Mouse (Mus musculus) intestine, embryonic 14.5 days (tissue): ENCODE data around the gene Gm19684. TPM values are rescaled to one million over a fixed set of nuclear protein-coding genes. Genes with fewer than 3 reads are reported as not detected.
"Not testable (repeated sequence)": the region's sequence is repeated elsewhere in the genome, so short reads cannot be mapped to it uniquely, and the experiment has no call there.

Source experiments
- ATAC-seq: fragments of 200-750 bp; cut with Nextera tagmentation; replicated peaks from 2 replicates; pipeline ENCODE4 v1.8.0; 2017; ENCODE audit warnings: low read depth, moderate number of reproducible peaks, moderate TSS enrichment, moderate library complexity; ENCODE audit not compliant: low FRiP score, low TSS enrichment
- DNase-seq: peaks from one replicate; pipeline ENCODE4 v3.0.0-alpha.2; 2018; ENCODE audit warnings: low spot score
- H3K27ac ChIP-seq: fragments of 300-500 bp; sonication (generic); 2 replicates; pipeline ENCODE4 v1.5.1; 2014; ENCODE audit warnings: low read depth, mild to moderate bottlenecking, control low read depth
- H3K27me3 ChIP-seq: fragments of 300-500 bp; sonication (generic); replicated peaks from 2 replicates; pipeline ENCODE4 v1.6.1; 2014; ENCODE audit warnings: low read length, control low read depth; ENCODE audit not compliant: control insufficient read depth, insufficient read depth
- H3K36me3 ChIP-seq: fragments of 300-500 bp; sonication (generic); 2 replicates; pipeline ENCODE4 v1.6.1; 2014; ENCODE audit warnings: low read length, control low read depth; ENCODE audit not compliant: control insufficient read depth, insufficient read depth
- H3K4me1 ChIP-seq: fragments of 300-500 bp; sonication (generic); replicated peaks from 2 replicates; pipeline ENCODE4 v1.6.1; 2014; ENCODE audit warnings: low read length, control low read depth, mixed read lengths; ENCODE audit not compliant: control insufficient read depth, insufficient read depth
- H3K4me2 ChIP-seq: fragments of 300-500 bp; sonication (generic); 2 replicates; pipeline ENCODE4 v1.6.1; 2014; ENCODE audit warnings: low read length
- H3K4me3 ChIP-seq: fragments of 300-500 bp; sonication (generic); 2 replicates; pipeline ENCODE4 v1.5.1; 2014; ENCODE audit warnings: low read depth, low read length, control low read depth, mixed read lengths
- H3K9ac ChIP-seq: fragments of 300-500 bp; sonication (generic); 2 replicates; pipeline ENCODE4 v1.6.1; 2014; ENCODE audit warnings: mild to moderate bottlenecking, low read length
- H3K9me3 ChIP-seq: fragments of 300-500 bp; sonication (generic); 2 replicates; pipeline ENCODE4 v1.6.1; 2016; ENCODE audit warnings: low read length, control low read depth; ENCODE audit not compliant: control insufficient read depth
- WGBS: fragments of 180-500 bp; shearing (Covaris S2); extraction: QIAGEN DNeasy Blood & Tissue Kit; methylation state at CpG from one replicate; pipeline ENCODE4 v1.1.7; 2014; 5-methylcytosine and 5-hydroxymethylcytosine counted together
- polyA plus RNA-seq: library from polyadenylated mRNA; unstranded; fragments of >200 nt; fragmentation: Nextera tagmentation; extraction: Ambion mirVana; gene quantifications from 2 replicates; pipeline ENCODE4 v1.2.1, GENCODE M21; 2014

Gene Gm19684
- polyA plus RNA-seq, 1 experiment from 2014 or later: not detected

DNA sequence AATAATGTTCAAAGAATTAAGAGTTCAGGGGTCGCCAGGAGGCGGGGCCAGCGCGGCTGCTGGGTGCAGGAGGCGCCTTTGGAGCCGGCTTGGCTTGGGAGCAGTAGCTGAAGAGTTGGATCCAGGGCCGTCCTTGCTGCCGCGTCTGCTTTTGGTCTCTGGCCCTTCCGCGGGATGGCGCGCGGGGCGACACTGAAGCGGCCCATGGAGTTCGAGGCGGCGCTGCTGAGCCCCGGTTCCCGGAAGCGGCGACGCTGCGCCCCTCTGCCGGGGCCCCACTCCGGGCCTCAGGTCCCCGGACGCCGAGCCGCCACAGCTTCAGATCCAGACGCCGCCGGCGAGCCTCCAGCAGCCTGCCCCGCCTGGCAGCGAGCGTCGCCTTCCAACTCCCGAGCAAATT, 57.5 kb downstream of the Gm19684 start:
- H3K27ac ChIP-seq, H3K4me1 ChIP-seq, H3K9me3 ChIP-seq, H3K9ac ChIP-seq, H3K36me3 ChIP-seq: not testable (repeated sequence)
- under 1% methylated on average over 34 of the region's 40 CpGs for WGBS
- Histone ChIP-seq H3K4me3 (peak overlapping the region; percentile 25), H3K4me2 (peak overlapping the region; percentile 44), H3K27me3 (peaks cover 29% of the 10 kb centered on the region)
- ATAC-seq: peak; percentile 60
- peak; percentile 75 for DNase-seq

Other genes with a start within 250 kb of the Gm19684 start
- gene Dhx16, start 241.9 kb upstream of the Gm19684 start, polyA plus RNA-seq: 37.2 and 46.1 TPM in 2 replicates
- 26.7 and 30.6 TPM in 2 replicates for gene 2310061I04Rik, start 224.2 kb upstream of the Gm19684 start, polyA plus RNA-seq
- gene Atat1, start 211.6 kb upstream of the Gm19684 start, polyA plus RNA-seq: 68.5 and 76.3 TPM in 2 replicates
- 119 and 128 TPM in 2 replicates for gene Mrps18b, start 205.3 kb upstream of the Gm19684 start, polyA plus RNA-seq
- 33.8 and 34.0 TPM in 2 replicates for gene Ppp1r10, start 205.2 kb upstream of the Gm19684 start, polyA plus RNA-seq
- 88.4 and 89.1 TPM in 2 replicates for gene Abcf1, start 151.9 kb upstream of the Gm19684 start, polyA plus RNA-seq
- 37.8 and 38.3 TPM in 2 replicates for gene Gnl1, start 141.8 kb upstream of the Gm19684 start, polyA plus RNA-seq
- gene Prr3, start 141.4 kb upstream of the Gm19684 start, polyA plus RNA-seq: 25.3 and 26.1 TPM in 2 replicates
- gene H2-T24, start 101.1 kb upstream of the Gm19684 start, polyA plus RNA-seq: 2.0 and 3.4 TPM in 2 replicates
- gene H2-T23, start 88.8 kb upstream of the Gm19684 start, polyA plus RNA-seq: 4.9 and 5.7 TPM in 2 replicates
- 15.0 and 17.8 TPM in 2 replicates for gene H2-T22, start 78.9 kb upstream of the Gm19684 start, polyA plus RNA-seq
- not detected in 2 replicates for gene Gm6034, start 78.7 kb upstream of the Gm19684 start, polyA plus RNA-seq
- not detected in 2 replicates for gene Gm11127, start 63.3 kb upstream of the Gm19684 start, polyA plus RNA-seq
- gene Gm7030, start 7.7 kb downstream of the Gm19684 start, polyA plus RNA-seq: not detected in 2 replicates
- 0.13 TPM in 1 of 2 replicates, not detected in the other for gene Gm8909, start 46.9 kb downstream of the Gm19684 start, polyA plus RNA-seq
- gene H2-T3, start 68.6 kb downstream of the Gm19684 start, polyA plus RNA-seq: 7.9 and 8.2 TPM in 2 replicates
- 156 and 158 TPM in 2 replicates for gene Rpp21, start 136.4 kb downstream of the Gm19684 start, polyA plus RNA-seq
- 11.3 and 13.6 TPM in 2 replicates for gene Trim39, start 150.6 kb downstream of the Gm19684 start, polyA plus RNA-seq
- gene H2-M10.2, start 164.8 kb downstream of the Gm19684 start, polyA plus RNA-seq: not detected in 2 replicates
- not detected in 2 replicates for gene H2-M10.1, start 204.5 kb downstream of the Gm19684 start, polyA plus RNA-seq
- gene H2-M10.3, start 246.7 kb downstream of the Gm19684 start, polyA plus RNA-seq: not detected in 2 replicates